Mouse (Mus musculus): ENCODE results near the gene Ccr1.

- no peak for TF ChIP-seq CTCF (IDR thresholded peaks at IDR 0.05; ENCODE audit: low read depth)
- no peak for TF ChIP-seq EP300 (IDR thresholded peaks at IDR 0.05; ENCODE audit: low read depth)
Observed at GRCm38 (mm10) chr9:123936604-123937280, 31.8 kb downstream of the Ccr1 start.

Data from heart, postnatal 0 days (tissue).